17 mouse cellular contexts compared by ENCODE assay signal in the genomic region with DNA sequence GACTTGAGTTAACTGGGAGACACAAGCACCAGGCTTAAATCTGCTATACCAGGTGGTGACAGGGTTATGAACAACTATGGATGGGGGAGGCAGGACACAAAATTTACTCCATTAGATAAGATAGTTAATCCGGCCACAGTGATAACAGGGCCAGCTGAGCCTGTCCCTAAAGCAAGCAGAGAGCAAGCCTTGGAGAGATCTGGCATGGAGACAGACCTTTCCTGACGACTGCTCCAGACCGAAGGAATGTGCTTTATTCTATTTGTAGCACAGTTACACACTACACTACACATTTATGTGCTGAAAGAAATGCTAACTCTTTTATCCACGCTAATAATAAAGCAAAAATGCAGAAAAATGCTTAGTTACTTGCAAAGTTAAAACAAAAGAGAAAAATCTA.
"Had no signal": no experiment of that assay in that cellular context is flagged by ENCODE, and none has a peak within 500 bp of the region (broad histone marks: within the 10 kb centered on the region; RNA-seq: fewer than 3 reads in every experiment).

No protein-coding gene starts in this region.

- H3K27ac ChIP-seq: layer of hippocampus, adult 2 months; limb, embryonic 12.5 days; liver, embryonic 13.5 days; lung, embryonic 15.5 days; midbrain, embryonic 15.5 days; neural tube, embryonic 12.5 days; stomach, embryonic 15.5 days had no signal

- DNase-seq: kidney, postnatal 10 days; kidney, postnatal 4 days; liver; liver, embryonic 13.5 days; liver, postnatal 0 days; lung, postnatal 14 days; retina, postnatal 1 day; thymus, adult 2 months; thymus, postnatal 25 days had no signal

- H3K4me2 ChIP-seq: limb, embryonic 12.5 days; liver, embryonic 13.5 days; lung, embryonic 15.5 days; midbrain, embryonic 11.5 days; midbrain, embryonic 15.5 days; neural tube, embryonic 12.5 days; stomach, embryonic 15.5 days had no signal

- H3K27me3 ChIP-seq: limb, embryonic 12.5 days; liver, embryonic 13.5 days; lung, embryonic 15.5 days; megakaryocyte, embryonic 14.5 days; midbrain, embryonic 15.5 days; neural tube, embryonic 12.5 days; stomach, embryonic 15.5 days had no signal

- H3K36me3 ChIP-seq: lung, embryonic 15.5 days; neural tube, embryonic 12.5 days; stomach, embryonic 15.5 days had no signal

- H3K9ac ChIP-seq: limb, embryonic 12.5 days; liver, embryonic 13.5 days; liver, postnatal 0 days; lung, embryonic 15.5 days; midbrain, embryonic 15.5 days; neural tube, embryonic 12.5 days; stomach, embryonic 15.5 days had no signal

- H3K9me3 ChIP-seq: limb, embryonic 12.5 days; liver, embryonic 13.5 days; lung, embryonic 15.5 days; megakaryocyte, embryonic 14.5 days; midbrain, embryonic 15.5 days; neural tube, embryonic 12.5 days; stomach, embryonic 15.5 days had no signal

- ATAC-seq: liver, postnatal 0 days; midbrain, embryonic 15.5 days had no signal

- H3K4me3 ChIP-seq: layer of hippocampus, adult 2 months; limb, embryonic 12.5 days; liver, embryonic 13.5 days; lung, embryonic 15.5 days; midbrain, embryonic 15.5 days; neural tube, embryonic 12.5 days; stomach, embryonic 15.5 days had no signal

- H3K4me1 ChIP-seq: limb, embryonic 12.5 days; liver, embryonic 13.5 days; lung, embryonic 15.5 days; midbrain, embryonic 15.5 days; neural tube, embryonic 12.5 days; stomach, embryonic 15.5 days had no signal
